Mouse (Mus musculus): ENCODE data around the gene Pgr15l. TPM values are rescaled to one million over a fixed set of nuclear protein-coding genes. Genes with fewer than 3 reads are reported as not detected.

The Pgr15l gene
- polyA plus RNA-seq (2016; fragmentation: Nextera tagmentation; extraction: Ambion mirVana), result not detected in 2 replicates

GRCm38 (mm10) chrX:97072369-97072768, at the start of gene Pgr15l:
Gene Pgr15l (plus strand): TSS chrX:97072596.
- Histone ChIP-seq H3K4me3 (peak within 1 kb of the TSS; percentile 14; the same call in 1 of the 2 replicates), H3K4me2 (replicated peaks) (peak within 1 kb of the TSS; percentile 39), H3K4me1 (peaks cover 2% of the 10 kb centered on the region; the same call in 1 of the 2 replicates), H3K9me3 (replicated peaks) (no peaks in the 10 kb centered on the region), H3K27me3 (peaks cover 15% of the 10 kb centered on the region), H3K27ac (no peak within 1 kb of the TSS), H3K9ac (no peak within 1 kb of the TSS), H3K36me3 (no peaks in the 10 kb centered on the region)
- peak; percentile 54; the same call in 1 of the 2 replicates for ATAC-seq (ENCODE audit: low FRiP score)
- WGBS, result 26% methylated on average over 17 of the region's 20 CpGs

DNA sequence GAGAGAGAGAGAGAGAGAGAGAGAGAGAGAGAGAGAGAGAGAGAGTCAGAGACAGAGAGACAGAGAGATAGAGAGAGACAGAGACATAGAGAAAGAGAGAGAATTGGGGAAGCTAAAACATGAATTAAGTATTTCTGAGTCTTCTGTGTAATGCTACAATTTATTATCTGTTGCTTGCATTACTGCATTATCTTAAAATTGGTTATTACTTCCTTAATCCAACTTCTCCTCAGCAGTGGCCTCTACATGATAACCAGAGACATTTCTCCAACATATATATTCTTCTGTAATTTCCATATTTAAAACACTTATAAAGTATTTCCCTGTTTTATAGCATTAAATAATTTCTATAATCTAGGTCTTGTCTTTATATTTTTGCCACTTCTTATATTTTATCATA, 44.9 kb upstream of the Pgr15l start:
- H3K4me3 ChIP-seq, result no peak overlapping the region
- no peak for ATAC-seq (ENCODE audit: low FRiP score)
- no peaks in the 10 kb centered on the region for H3K36me3 ChIP-seq
- no peak overlapping the region for H3K4me2 ChIP-seq (replicated peaks)
- no peaks in the 10 kb centered on the region for H3K27me3 ChIP-seq
- H3K4me1 ChIP-seq, result no peaks in the 10 kb centered on the region
- no peak overlapping the region for H3K9ac ChIP-seq
- H3K9me3 ChIP-seq (replicated peaks), result no peaks in the 10 kb centered on the region
- H3K27ac ChIP-seq, result no peak overlapping the region

- no peak overlapping the region for H3K27ac ChIP-seq
- no peak overlapping the region for H3K9ac ChIP-seq
- peak; percentile 90 for ATAC-seq (ENCODE audit: low FRiP score)
- H3K4me2 ChIP-seq (replicated peaks), result peak overlapping the region; percentile 24; the same call in 1 of the 2 replicates
- 15% methylated on average over 11 of the region's 11 CpGs for WGBS
- peaks cover 15% of the 10 kb centered on the region for H3K27me3 ChIP-seq
- no peaks in the 10 kb centered on the region for H3K9me3 ChIP-seq (replicated peaks)
- H3K4me1 ChIP-seq, result peaks cover 2% of the 10 kb centered on the region; the same call in 1 of the 2 replicates
- H3K36me3 ChIP-seq, result no peaks in the 10 kb centered on the region
- H3K4me3 ChIP-seq, result no peak overlapping the region
These were observed 2.6 kb upstream of the Pgr15l start for GRCm38 (mm10) chrX:97069816-97070215.

All from hindbrain, embryonic 12.5 days (tissue).